Mouse (Mus musculus) C2C12 (cell line): ENCODE measurements at regions not wholly inside any gene's neighbourhood (a gene's known extent, or its start where the extent isn't known, plus 50 kb on each side); places are given as distances from the start of the nearest gene placed in this dataset.

Source experiments
- CTCF ChIP-seq: IDR thresholded peaks from one replicate; pipeline ENCODE4 v1.5.1; 2011; ENCODE audit not compliant: control insufficient read depth, insufficient read depth, insufficient read length
- MAX ChIP-seq: IDR thresholded peaks from one replicate; pipeline ENCODE4 v1.6.1; 2011; ENCODE audit warnings: mild to moderate bottlenecking, control low read depth
- MYOD1 ChIP-seq: IDR thresholded peaks from one replicate; pipeline ENCODE4 v1.6.1; 2011; ENCODE audit warnings: low read depth; ENCODE audit not compliant: control insufficient read depth, insufficient read length
- USF1 ChIP-seq: IDR thresholded peaks from one replicate; pipeline ENCODE4 v1.6.1; 2011; ENCODE audit warnings: low read depth, mild to moderate bottlenecking, control low read depth, moderate library complexity

DNA sequence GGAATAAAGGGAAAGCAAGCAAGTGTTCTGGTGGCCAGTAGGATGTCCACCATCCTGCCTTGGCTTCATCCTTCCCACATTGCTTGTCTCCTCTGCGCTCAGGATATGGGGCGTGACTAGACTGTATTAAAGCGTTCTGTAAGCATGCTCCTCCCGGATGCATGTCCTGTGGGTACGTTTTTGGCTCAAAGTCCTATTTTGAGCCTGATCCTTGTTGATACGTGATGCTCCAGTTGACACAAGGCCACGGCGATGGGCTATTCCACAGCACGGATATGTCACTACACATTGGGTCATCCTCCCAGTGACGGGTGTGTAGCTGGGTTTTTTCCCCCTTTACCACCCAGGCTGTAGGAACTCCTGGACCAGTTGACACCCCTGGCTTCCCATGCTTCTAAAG, 110.6 kb downstream of the Mn1 start:
- no peak for TF ChIP-seq CTCF
- TF ChIP-seq MAX: no peak
- TF ChIP-seq MYOD1: no peak
- TF ChIP-seq USF1: no peak
